Mouse (Mus musculus) brain, embryonic 14.5 days (tissue): Measurements from ENCODE around the gene Trappc3.

Experiments
- CTCF ChIP-seq: fragments of 200-500 bp; IDR thresholded peaks from 2 replicates; pipeline ENCODE4 v1.5.1; 2012; ENCODE audit warnings: inconsistent platforms, mild to moderate bottlenecking, moderate library complexity, borderline replicate concordance; ENCODE audit not compliant: insufficient read depth, insufficient read length; ENCODE audit errors: extremely low read depth
- POLR2A ChIP-seq: fragments of 200-500 bp; IDR thresholded peaks from 2 replicates; pipeline ENCODE4 v1.6.1; 2012; ENCODE audit warnings: mild to moderate bottlenecking, inconsistent platforms, borderline replicate concordance; ENCODE audit not compliant: poor library complexity, insufficient read depth, insufficient read length, severe bottlenecking; ENCODE audit errors: extremely low read depth

- TF ChIP-seq CTCF (peak; percentile 89), POLR2A (no peak)
Measured at GRCm38 (mm10) chr4:126227077-126227761, 34.9 kb upstream of the Trappc3 start.
